Mouse (Mus musculus): ENCODE measurements around the gene 6030458C11Rik. TPM values are rescaled to one million over a fixed set of nuclear protein-coding genes. Genes with fewer than 3 reads are reported as not detected.

Gene 6030458C11Rik
- polyA plus RNA-seq, 1 experiment from 2014 or later: 19.5 TPM

DNA sequence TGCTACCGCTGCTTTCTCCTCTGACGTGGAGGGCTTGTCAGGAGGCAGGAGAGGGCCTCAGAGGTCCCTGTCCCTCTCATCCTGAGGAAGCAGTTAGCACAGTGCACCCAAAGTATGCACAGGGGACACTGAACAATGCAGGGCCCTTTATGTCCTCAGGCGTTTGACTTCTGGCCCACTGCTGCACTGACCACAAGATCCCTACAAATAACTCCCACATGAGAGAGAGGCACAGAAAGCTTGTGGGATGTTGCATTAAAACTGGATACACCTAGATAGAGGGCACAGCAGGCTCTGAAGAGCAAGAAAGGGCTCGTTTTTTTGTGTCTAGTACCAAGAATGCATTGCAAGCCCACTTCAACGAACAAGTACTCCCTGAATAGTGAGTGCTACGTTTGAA lies 30.1 kb downstream of the 6030458C11Rik start:
- Histone ChIP-seq H3K36me3 (replicated peaks; ENCODE audit: insufficient read depth, low read length) (no peaks in the 10 kb centered on the region), H3K4me1 (ENCODE audit: insufficient read depth) (no peaks in the 10 kb centered on the region), H3K4me2 (ENCODE audit: low read depth, low read length) (no peak overlapping the region), H3K27me3 (ENCODE audit: insufficient read depth, low read length) (no peaks in the 10 kb centered on the region), H3K4me3 (ENCODE audit: low read depth, low read length) (no peak overlapping the region), H3K9ac (replicated peaks) (no peak overlapping the region), H3K27ac (ENCODE audit: low read depth) (no peak overlapping the region), H3K9me3 (ENCODE audit: low read length) (no peaks in the 10 kb centered on the region)
- DNase-seq (no peak), ATAC-seq (no peak)
- no peak for TF ChIP-seq EP300 (IDR thresholded peaks at IDR 0.05; ENCODE audit: low read depth)
- no peak for TF ChIP-seq CTCF (IDR thresholded peaks at IDR 0.05; ENCODE audit: low read depth)
- 72% methylated on average over 6 of the region's 6 CpGs for WGBS (ENCODE audit: insufficient replicate concordance)

DNA sequence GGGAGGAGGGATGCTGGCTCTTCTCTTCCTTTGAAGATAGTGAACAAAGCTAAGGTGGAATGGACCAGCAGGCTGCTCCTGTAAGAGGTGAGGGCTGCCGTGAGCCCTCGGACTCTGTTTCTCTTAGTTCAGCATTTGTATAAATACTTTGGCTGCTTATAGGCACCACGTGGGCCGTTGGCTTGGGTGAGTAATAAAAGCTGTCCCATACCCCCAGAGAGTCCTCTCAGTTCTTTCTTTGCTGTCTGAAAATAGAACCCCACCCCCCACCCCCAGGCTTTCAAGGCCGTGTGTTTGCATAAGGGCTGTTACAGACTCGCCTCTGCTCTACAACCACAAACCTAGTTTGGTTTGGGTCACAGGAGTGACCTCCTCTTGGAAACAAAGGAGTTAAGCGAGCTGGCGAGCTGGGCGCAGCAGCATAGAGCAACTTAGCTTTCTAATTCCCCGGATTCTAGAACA lies 35.0 kb downstream of the 6030458C11Rik start:
- no peak for DNase-seq
- no peaks in the 10 kb centered on the region for H3K4me1 ChIP-seq (ENCODE audit: insufficient read depth)
- WGBS (ENCODE audit: insufficient replicate concordance): 36% methylated on average over 10 of the region's 10 CpGs
- no peak for ATAC-seq
- H3K36me3 ChIP-seq (replicated peaks; ENCODE audit: insufficient read depth, low read length): no peaks in the 10 kb centered on the region
- no peaks in the 10 kb centered on the region for H3K27me3 ChIP-seq (ENCODE audit: insufficient read depth, low read length)
- no peak overlapping the region for H3K4me3 ChIP-seq (ENCODE audit: low read depth, low read length)
- TF ChIP-seq EP300 (IDR thresholded peaks at IDR 0.05; ENCODE audit: low read depth) (no peak), CTCF (IDR thresholded peaks at IDR 0.05; ENCODE audit: low read depth) (no peak)
- H3K9me3 ChIP-seq (ENCODE audit: low read length): no peaks in the 10 kb centered on the region
- H3K4me2 ChIP-seq (ENCODE audit: low read depth, low read length): 0 out of 2 replicates have a peak overlapping the region, but pooled peaks have one; percentile 9
- H3K9ac ChIP-seq (replicated peaks): no peak overlapping the region
- H3K27ac ChIP-seq (ENCODE audit: low read depth): no peak overlapping the region

DNA sequence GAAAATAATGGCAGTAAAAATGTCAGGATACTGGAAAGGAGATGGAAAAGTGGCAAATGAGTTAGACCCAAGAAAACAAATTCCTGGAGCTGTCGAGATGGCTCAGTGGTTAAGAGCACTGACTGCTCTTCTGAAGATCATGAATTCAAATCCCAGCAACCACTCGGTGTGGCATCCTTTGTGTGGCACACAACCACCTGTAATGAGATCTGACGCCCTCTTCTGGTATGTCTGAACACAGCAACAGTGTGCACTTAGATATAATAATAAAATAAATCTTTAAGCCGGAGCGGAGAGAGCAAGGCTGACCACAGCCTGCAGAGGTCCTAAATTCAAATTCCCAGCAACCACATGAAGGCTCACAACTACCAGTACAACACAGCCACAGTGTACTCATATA lies 35.9 kb downstream of the 6030458C11Rik start:
- WGBS (ENCODE audit: insufficient replicate concordance): 67% methylated on average over 5 of the region's 5 CpGs
- TF ChIP-seq EP300 (IDR thresholded peaks at IDR 0.05; ENCODE audit: low read depth) (no peak), CTCF (IDR thresholded peaks at IDR 0.05; ENCODE audit: low read depth) (no peak)
- H3K9me3 ChIP-seq (ENCODE audit: low read length): no peaks in the 10 kb centered on the region
- H3K4me2 ChIP-seq (ENCODE audit: low read depth, low read length): no peak overlapping the region
- no peaks in the 10 kb centered on the region for H3K36me3 ChIP-seq (replicated peaks; ENCODE audit: insufficient read depth, low read length)
- no peak overlapping the region for H3K4me3 ChIP-seq (ENCODE audit: low read depth, low read length)
- ATAC-seq (no peak), DNase-seq (no peak)
- no peak overlapping the region for H3K27ac ChIP-seq (ENCODE audit: low read depth)
- no peaks in the 10 kb centered on the region for H3K27me3 ChIP-seq (ENCODE audit: insufficient read depth, low read length)
- H3K4me1 ChIP-seq (ENCODE audit: insufficient read depth): no peaks in the 10 kb centered on the region
- H3K9ac ChIP-seq (replicated peaks): no peak overlapping the region

DNA sequence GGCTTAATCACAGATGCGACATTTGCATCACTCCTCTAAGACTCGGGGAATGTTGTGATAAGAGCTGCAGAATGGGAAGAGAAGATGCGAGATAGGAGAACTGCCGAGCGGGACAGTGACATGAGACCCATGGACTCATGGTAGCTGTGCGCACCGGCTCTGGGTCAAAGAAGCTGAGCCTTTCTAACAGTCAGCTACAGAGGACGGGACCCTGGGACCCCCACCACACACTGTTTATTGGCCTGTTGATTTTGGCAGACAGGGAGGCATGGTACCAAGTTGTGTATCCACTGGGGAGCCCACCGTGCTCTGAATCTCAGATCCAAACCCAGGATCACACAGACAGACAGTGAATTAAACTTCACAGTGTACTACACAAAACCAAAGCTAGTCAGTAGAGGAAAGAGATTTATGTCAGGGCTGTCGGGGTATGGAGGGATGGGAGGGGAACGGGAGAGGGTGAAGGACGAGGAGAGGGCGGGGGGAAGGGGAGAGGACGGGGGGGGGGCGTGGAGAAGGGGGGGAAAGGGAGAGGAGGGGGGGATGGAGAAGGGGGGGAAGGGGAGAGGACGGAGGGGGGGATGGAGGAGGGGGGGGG lies 42.6 kb downstream of the 6030458C11Rik start:
- no peak for ATAC-seq
- WGBS (ENCODE audit: insufficient replicate concordance): 66% methylated on average over 13 of the region's 16 CpGs
- H3K36me3 ChIP-seq (replicated peaks; ENCODE audit: insufficient read depth, low read length): no peaks in the 10 kb centered on the region
- H3K27ac ChIP-seq (ENCODE audit: low read depth): no peak overlapping the region
- no peak overlapping the region for H3K9ac ChIP-seq (replicated peaks)
- H3K9me3 ChIP-seq (ENCODE audit: low read length): no peaks in the 10 kb centered on the region
- no peaks in the 10 kb centered on the region for H3K27me3 ChIP-seq (ENCODE audit: insufficient read depth, low read length)
- no peak for TF ChIP-seq CTCF (IDR thresholded peaks at IDR 0.05; ENCODE audit: low read depth)
- no peak for TF ChIP-seq EP300 (IDR thresholded peaks at IDR 0.05; ENCODE audit: low read depth)
- no peaks in the 10 kb centered on the region for H3K4me1 ChIP-seq (ENCODE audit: insufficient read depth)
- no peak overlapping the region for H3K4me2 ChIP-seq (ENCODE audit: low read depth, low read length)
- no peak for DNase-seq
- no peak overlapping the region for H3K4me3 ChIP-seq (ENCODE audit: low read depth, low read length)

DNA sequence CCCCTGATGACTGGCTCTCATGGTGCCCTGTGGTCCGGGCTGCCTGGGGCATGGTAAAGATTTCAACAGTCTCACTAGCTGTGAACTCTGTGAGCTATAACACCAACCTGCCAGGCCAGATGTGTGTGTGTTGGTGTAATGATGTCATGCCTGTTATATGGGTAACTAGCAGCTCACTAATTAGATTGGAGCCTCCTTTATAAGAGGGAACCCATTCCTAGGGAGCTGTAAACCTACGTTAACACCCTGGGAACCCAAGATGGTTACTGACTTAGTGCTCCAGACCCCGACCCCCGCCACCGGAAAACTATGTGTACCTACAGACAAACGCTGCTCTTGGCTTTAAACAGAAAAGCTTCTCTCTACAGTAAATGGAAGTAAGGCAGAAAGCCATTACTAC lies 43.2 kb downstream of the 6030458C11Rik start:
- ATAC-seq (no peak), DNase-seq (no peak)
- H3K27me3 ChIP-seq (ENCODE audit: insufficient read depth, low read length): no peaks in the 10 kb centered on the region
- no peak overlapping the region for H3K9ac ChIP-seq (replicated peaks)
- 63% methylated on average over 6 of the region's 6 CpGs for WGBS (ENCODE audit: insufficient replicate concordance)
- no peak overlapping the region for H3K27ac ChIP-seq (ENCODE audit: low read depth)
- H3K36me3 ChIP-seq (replicated peaks; ENCODE audit: insufficient read depth, low read length): no peaks in the 10 kb centered on the region
- no peaks in the 10 kb centered on the region for H3K9me3 ChIP-seq (ENCODE audit: low read length)
- H3K4me3 ChIP-seq (ENCODE audit: low read depth, low read length): no peak overlapping the region
- H3K4me2 ChIP-seq (ENCODE audit: low read depth, low read length): no peak overlapping the region
- H3K4me1 ChIP-seq (ENCODE audit: insufficient read depth): no peaks in the 10 kb centered on the region
- TF ChIP-seq EP300 (IDR thresholded peaks at IDR 0.05; ENCODE audit: low read depth) (no peak), CTCF (IDR thresholded peaks at IDR 0.05; ENCODE audit: low read depth) (no peak)

DNA sequence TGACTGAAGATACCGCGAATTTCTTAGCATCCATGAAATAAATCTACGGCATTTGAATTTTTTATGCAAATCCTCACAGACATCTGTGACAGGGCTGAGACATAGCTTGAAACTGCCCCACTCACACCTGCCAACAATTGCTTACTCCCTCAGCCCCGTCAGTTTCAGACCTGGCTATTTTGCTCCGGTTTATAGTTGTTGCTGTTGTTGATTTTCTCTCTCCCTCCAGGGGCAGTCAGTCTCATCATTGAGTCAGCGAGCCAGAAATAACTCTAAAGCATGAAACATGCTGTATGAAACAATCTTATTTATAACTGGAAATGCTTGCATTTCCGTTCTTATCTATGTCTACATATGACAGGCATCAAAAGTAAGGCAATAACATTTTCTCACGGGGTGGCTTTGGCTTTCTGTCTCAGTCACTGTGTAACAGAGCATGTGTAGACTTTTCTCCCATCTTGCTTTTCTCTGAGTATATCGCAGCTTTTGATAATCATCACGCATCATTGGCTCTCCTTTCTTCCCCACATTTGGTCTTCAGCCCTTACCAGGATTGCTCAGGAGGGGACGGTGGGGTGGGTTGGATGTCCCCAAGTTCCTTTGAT lies 50.2 kb downstream of the 6030458C11Rik start:
- no peak overlapping the region for H3K27ac ChIP-seq (ENCODE audit: low read depth)
- H3K36me3 ChIP-seq (replicated peaks; ENCODE audit: insufficient read depth, low read length): no peaks in the 10 kb centered on the region
- WGBS (ENCODE audit: insufficient replicate concordance): 68% methylated on average over 11 of the region's 11 CpGs
- ATAC-seq (no peak), DNase-seq (no peak)
- H3K4me1 ChIP-seq (ENCODE audit: insufficient read depth): no peaks in the 10 kb centered on the region
- H3K9ac ChIP-seq (replicated peaks): no peak overlapping the region
- H3K4me3 ChIP-seq (ENCODE audit: low read depth, low read length): no peak overlapping the region
- no peaks in the 10 kb centered on the region for H3K9me3 ChIP-seq (ENCODE audit: low read length)
- no peak overlapping the region for H3K4me2 ChIP-seq (ENCODE audit: low read depth, low read length)
- H3K27me3 ChIP-seq (ENCODE audit: insufficient read depth, low read length): no peaks in the 10 kb centered on the region
- TF ChIP-seq EP300 (IDR thresholded peaks at IDR 0.05; ENCODE audit: low read depth) (no peak), CTCF (IDR thresholded peaks at IDR 0.05; ENCODE audit: low read depth) (no peak)
